Mouse (Mus musculus) neural tube, embryonic 12.5 days (tissue): Measurements from ENCODE around the gene AI987944. TPM values are rescaled to one million over a fixed set of nuclear protein-coding genes. Genes with fewer than 3 reads are reported as not detected.

Source experiments
- ATAC-seq: fragments of 200-750 bp; cut with Nextera tagmentation; 2 replicates; pipeline ENCODE4 v1.8.0; 2017; ENCODE audit warnings: low read depth, mild to moderate bottlenecking, moderate TSS enrichment, moderate library complexity; ENCODE audit not compliant: low FRiP score
- H3K27ac ChIP-seq: fragments of 300-500 bp; sonication (generic); 2 replicates; pipeline ENCODE4 v1.5.1; 2016
- H3K27me3 ChIP-seq: fragments of 300-500 bp; sonication (generic); replicated peaks from 2 replicates; pipeline ENCODE4 v1.6.1; 2016; ENCODE audit warnings: mild to moderate bottlenecking
- H3K36me3 ChIP-seq: fragments of 300-500 bp; sonication (generic); 2 replicates; pipeline ENCODE4 v1.6.1; 2016; ENCODE audit warnings: mild to moderate bottlenecking
- H3K4me1 ChIP-seq: fragments of 300-500 bp; sonication (generic); 2 replicates; pipeline ENCODE4 v1.6.1; 2016
- H3K4me2 ChIP-seq: fragments of 300-500 bp; sonication (generic); replicated peaks from 2 replicates; pipeline ENCODE4 v1.6.1; 2016; ENCODE audit warnings: mild to moderate bottlenecking
- H3K4me3 ChIP-seq: fragments of 300-500 bp; sonication (generic); 2 replicates; pipeline ENCODE4 v1.5.1; 2016
- H3K9ac ChIP-seq: fragments of 300-500 bp; sonication (generic); 2 replicates; pipeline ENCODE4 v1.6.1; 2016; ENCODE audit warnings: mild to moderate bottlenecking
- H3K9me3 ChIP-seq: fragments of 300-500 bp; sonication (generic); 2 replicates; pipeline ENCODE4 v1.6.1; 2016; ENCODE audit warnings: mild to moderate bottlenecking
- WGBS: fragments of 180-500 bp; shearing (Covaris S2); methylation state at CpG from one replicate; pipeline ENCODE4 v1.1.7; 2016; 5-methylcytosine and 5-hydroxymethylcytosine counted together
- polyA plus RNA-seq: library from polyadenylated mRNA; unstranded; fragments of >200 nt; fragmentation: Nextera tagmentation; extraction: Ambion mirVana; gene quantifications from 2 replicates; pipeline ENCODE4 v1.2.1, GENCODE M21; 2016

Gene AI987944
- polyA plus RNA-seq = 7.1 and 7.8 TPM in 2 replicates

DNA sequence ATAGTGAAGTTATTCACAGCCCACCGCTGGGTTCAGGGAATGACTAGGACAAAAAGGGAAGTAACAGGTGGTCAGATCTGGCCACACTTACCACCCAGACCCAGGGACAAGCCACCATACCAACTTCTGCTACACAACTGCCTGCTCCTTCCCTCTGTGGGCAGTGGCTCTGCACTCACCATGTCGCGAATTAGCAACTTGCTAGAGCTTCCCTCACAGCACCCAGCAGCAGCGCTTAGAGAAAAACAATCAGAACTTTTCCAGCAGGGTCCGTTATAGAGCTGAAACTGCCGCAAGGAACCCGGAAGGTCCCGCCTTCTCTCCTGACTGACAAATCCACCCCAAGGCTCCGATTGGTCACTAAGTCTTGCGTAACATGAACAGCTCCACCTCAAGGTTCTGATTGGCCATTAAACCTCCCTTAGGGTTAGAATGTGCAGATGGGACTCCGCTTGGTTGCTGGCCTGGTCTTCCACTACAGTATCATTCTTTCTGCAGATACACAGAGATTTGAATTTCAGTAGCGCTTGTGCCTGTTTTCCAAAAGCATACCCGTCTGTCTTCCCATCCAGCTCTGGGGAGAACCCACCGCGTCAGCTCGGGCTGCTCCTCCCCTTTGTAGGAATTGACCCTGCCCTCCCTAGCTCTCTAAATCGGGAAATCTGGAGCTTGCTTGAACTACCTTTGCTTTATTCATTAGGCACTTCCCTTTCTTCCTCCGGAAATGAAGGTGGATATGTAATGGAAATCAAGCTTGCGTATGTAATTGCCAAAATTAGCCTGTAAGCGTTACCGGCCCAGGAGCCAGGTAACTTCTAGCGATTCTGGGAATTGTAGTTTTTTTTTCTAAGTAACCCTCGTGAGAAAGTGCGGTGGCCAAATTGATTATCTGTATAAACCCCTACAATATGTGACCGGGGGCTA, at the start of gene AI987944:
AI987944 (minus strand) TSS at position 332 of the 924 bp plus-strand sequence.
- peak within 1 kb of the TSS; percentile 47 for H3K4me3 ChIP-seq
- no peak within 1 kb of the TSS for H3K27ac ChIP-seq
- peak; percentile 99 for ATAC-seq
- H3K4me1 ChIP-seq = no peaks in the 10 kb centered on the region
- no peaks in the 10 kb centered on the region for H3K9me3 ChIP-seq
- no peaks in the 10 kb centered on the region for H3K36me3 ChIP-seq
- H3K27me3 ChIP-seq = no peaks in the 10 kb centered on the region
- WGBS = under 1% methylated on average over 25 of the region's 25 CpGs
- H3K4me2 ChIP-seq = peak within 1 kb of the TSS; percentile 58
- peak within 1 kb of the TSS; percentile 23; the same call in 1 of the 2 replicates for H3K9ac ChIP-seq

DNA sequence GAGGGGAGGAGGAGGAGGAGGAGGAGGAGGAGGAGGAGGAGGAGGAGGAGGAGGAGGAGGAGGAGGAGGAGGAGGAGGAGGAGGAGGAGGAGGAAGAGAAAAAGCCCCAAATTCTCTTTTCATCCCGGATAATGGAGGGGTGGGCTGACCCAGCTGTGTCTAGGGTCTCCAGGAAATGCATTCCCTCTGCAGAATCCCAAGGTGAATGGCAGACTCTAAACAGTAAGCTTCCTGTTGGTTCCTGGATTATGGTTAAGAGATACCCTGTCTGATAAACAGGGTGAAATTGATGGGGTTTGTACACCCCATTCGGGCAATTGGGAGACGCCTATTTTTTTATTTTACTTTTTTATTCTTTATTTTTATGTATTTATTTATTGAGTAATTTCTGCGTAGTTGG, 951 bp upstream of the AI987944 start:
- Histone ChIP-seq H3K9me3 (no peaks in the 10 kb centered on the region), H3K4me1 (no peaks in the 10 kb centered on the region), H3K27me3 (no peaks in the 10 kb centered on the region), H3K27ac (no peak overlapping the region), H3K9ac (no peak overlapping the region), H3K36me3 (no peaks in the 10 kb centered on the region), H3K4me3 (peak overlapping the region; percentile 47), H3K4me2 (peak overlapping the region; percentile 58)
- 67% methylated on average over 4 of the region's 4 CpGs for WGBS
- no peak for ATAC-seq

Other genes starting within 250 kb of the AI987944 start
- gene Gm5592, start 239.5 kb downstream of the AI987944 start, polyA plus RNA-seq = not detected in 2 replicates
- 0.20 and 0.25 TPM in 2 replicates for gene Vmn2r57, start 55.3 kb upstream of the AI987944 start, polyA plus RNA-seq
- 0.06 and 0.10 TPM in 2 replicates for gene Gm20449, start 106.0 kb upstream of the AI987944 start, polyA plus RNA-seq
- gene AW146154, start 106.5 kb upstream of the AI987944 start, polyA plus RNA-seq = 7.0 and 8.0 TPM in 2 replicates
- gene Gm6871, start 180.3 kb upstream of the AI987944 start, polyA plus RNA-seq = not detected in 2 replicates
- 12.2 and 15.6 TPM in 2 replicates for gene 2610021A01Rik, start 205.9 kb upstream of the AI987944 start, polyA plus RNA-seq
- gene Zfp788, start 239.8 kb upstream of the AI987944 start, polyA plus RNA-seq = 19.5 and 20.3 TPM in 2 replicates